Mouse (Mus musculus): ENCODE measurements at regions not wholly inside any gene's neighbourhood (a gene's known extent, or its start where the extent isn't known, plus 50 kb on each side); places are given as distances from the start of the nearest gene placed in this dataset.

- Histone ChIP-seq H3K4me3 (ENCODE audit: insufficient read depth in 1 of 2, low read depth in 1 of 2, low read length in 2 of 2, poor library complexity in 1 of 2, severe bottlenecking in 1 of 2) (no peak overlapping the region), H3K36me3 (ENCODE audit: control insufficient read depth, insufficient read depth, low read length, poor library complexity, severe bottlenecking) (no peaks in the 10 kb centered on the region), H3K27ac (ENCODE audit: insufficient read depth, low read depth, low read length, poor library complexity, severe bottlenecking) (no peak overlapping the region), H3K9me3 (ENCODE audit: control insufficient read depth, insufficient read depth, low read depth, low read length) (no peaks in the 10 kb centered on the region), H3K4me1 (ENCODE audit: control insufficient read depth in 2 of 2, insufficient read depth in 2 of 2, low read length in 2 of 2, poor library complexity in 1 of 2) (no peaks in the 10 kb centered on the region), H3K9ac (ENCODE audit: insufficient read depth, low read depth, low read length, poor library complexity, severe bottlenecking) (no peak overlapping the region)
- in situ Hi-C loops (cut with MboI; ENCODE audit: low sequenced_read_pairs in 2 of 2, unreplicated experiment in 2 of 2): no loop called here
- TF ChIP-seq MAFK (IDR thresholded peaks at IDR 0.05; ENCODE audit: insufficient read depth, low read depth, low read length): no peak
- TF ChIP-seq ZC3H11A (IDR thresholded peaks at IDR 0.05; ENCODE audit: borderline replicate concordance, low read depth, low read length): no peak
- TF ChIP-seq HCFC1 (IDR thresholded peaks at IDR 0.05; ENCODE audit: borderline replicate concordance, insufficient read depth, low read length): no peak
- no peak for DNase-seq (ENCODE audit: low read depth, low spot score)
Measured at GRCm38 (mm10) chr5:43061797-43062391, 171.1 kb upstream of the Cpeb2 start.

- Histone ChIP-seq H3K9ac (ENCODE audit: insufficient read depth, low read depth, low read length, poor library complexity, severe bottlenecking) (no peak overlapping the region), H3K9me3 (ENCODE audit: control insufficient read depth, insufficient read depth, low read depth, low read length) (no peaks in the 10 kb centered on the region), H3K4me1 (ENCODE audit: control insufficient read depth in 2 of 2, insufficient read depth in 2 of 2, low read length in 2 of 2, poor library complexity in 1 of 2) (no peaks in the 10 kb centered on the region), H3K4me3 (ENCODE audit: insufficient read depth in 1 of 2, low read depth in 1 of 2, low read length in 2 of 2, poor library complexity in 1 of 2, severe bottlenecking in 1 of 2) (no peak overlapping the region), H3K36me3 (ENCODE audit: control insufficient read depth, insufficient read depth, low read length, poor library complexity, severe bottlenecking) (no peaks in the 10 kb centered on the region), H3K27ac (ENCODE audit: insufficient read depth, low read depth, low read length, poor library complexity, severe bottlenecking) (no peak overlapping the region)
- DNase-seq (ENCODE audit: low read depth, low spot score): no peak
- no peak for TF ChIP-seq CHD2 (IDR thresholded peaks at IDR 0.05; ENCODE audit: low read depth, low read length)
- no peak for TF ChIP-seq MAFK (IDR thresholded peaks at IDR 0.05; ENCODE audit: insufficient read depth, low read depth, low read length)
- TF ChIP-seq ZC3H11A (IDR thresholded peaks at IDR 0.05; ENCODE audit: borderline replicate concordance, low read depth, low read length): no peak
- TF ChIP-seq ZNF384 (IDR thresholded peaks at IDR 0.05; ENCODE audit: low read depth, low read length): no peak
- TF ChIP-seq HCFC1 (IDR thresholded peaks at IDR 0.05; ENCODE audit: borderline replicate concordance, insufficient read depth, low read length): no peak
- in situ Hi-C loops (cut with MboI; ENCODE audit: low sequenced_read_pairs in 2 of 2, unreplicated experiment in 2 of 2): no loop called here
Measured at GRCm38 (mm10) chr5:43062499-43062898, 170.5 kb upstream of the Cpeb2 start.

DNA sequence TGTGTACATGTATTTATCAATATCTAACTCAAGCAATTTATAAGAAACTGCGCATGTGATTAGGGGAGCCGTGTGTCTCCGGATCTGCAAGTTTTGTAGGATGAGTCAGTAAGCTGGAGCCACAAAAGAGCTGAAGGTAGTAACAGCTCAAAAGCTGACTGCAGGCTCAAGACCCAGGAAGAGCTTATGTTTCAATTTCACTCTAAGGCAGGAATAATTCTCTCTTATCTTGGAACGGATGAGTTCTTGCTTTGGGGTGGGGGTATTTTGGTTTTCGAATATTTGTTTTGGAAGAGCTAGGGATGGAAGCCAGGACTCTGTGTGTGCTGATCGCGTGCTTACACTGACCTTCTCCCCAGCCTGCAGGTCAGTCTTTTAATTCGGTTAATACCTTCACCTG, 169.6 kb upstream of the Cpeb2 start:
- no peak for DNase-seq (ENCODE audit: low read depth, low spot score)
- no peak overlapping the region for H3K9ac ChIP-seq (ENCODE audit: insufficient read depth, low read depth, low read length, poor library complexity, severe bottlenecking)
- no peaks in the 10 kb centered on the region for H3K36me3 ChIP-seq (ENCODE audit: control insufficient read depth, insufficient read depth, low read length, poor library complexity, severe bottlenecking)
- no peaks in the 10 kb centered on the region for H3K9me3 ChIP-seq (ENCODE audit: control insufficient read depth, insufficient read depth, low read depth, low read length)
- H3K4me1 ChIP-seq (ENCODE audit: control insufficient read depth in 2 of 2, insufficient read depth in 2 of 2, low read length in 2 of 2, poor library complexity in 1 of 2): no peaks in the 10 kb centered on the region
- TF ChIP-seq MAFK (IDR thresholded peaks at IDR 0.05; ENCODE audit: insufficient read depth, low read depth, low read length) (no peak), CHD2 (IDR thresholded peaks at IDR 0.05; ENCODE audit: low read depth, low read length) (no peak), ZC3H11A (IDR thresholded peaks at IDR 0.05; ENCODE audit: borderline replicate concordance, low read depth, low read length) (no peak), HCFC1 (IDR thresholded peaks at IDR 0.05; ENCODE audit: borderline replicate concordance, insufficient read depth, low read length) (no peak), ZNF384 (IDR thresholded peaks at IDR 0.05; ENCODE audit: low read depth, low read length) (no peak)
- in situ Hi-C loops (cut with MboI; ENCODE audit: low sequenced_read_pairs in 2 of 2, unreplicated experiment in 2 of 2): no loop called here
- H3K4me3 ChIP-seq (ENCODE audit: insufficient read depth in 1 of 2, low read depth in 1 of 2, low read length in 2 of 2, poor library complexity in 1 of 2, severe bottlenecking in 1 of 2): no peak overlapping the region
- H3K27ac ChIP-seq (ENCODE audit: insufficient read depth, low read depth, low read length, poor library complexity, severe bottlenecking): no peak overlapping the region

DNA sequence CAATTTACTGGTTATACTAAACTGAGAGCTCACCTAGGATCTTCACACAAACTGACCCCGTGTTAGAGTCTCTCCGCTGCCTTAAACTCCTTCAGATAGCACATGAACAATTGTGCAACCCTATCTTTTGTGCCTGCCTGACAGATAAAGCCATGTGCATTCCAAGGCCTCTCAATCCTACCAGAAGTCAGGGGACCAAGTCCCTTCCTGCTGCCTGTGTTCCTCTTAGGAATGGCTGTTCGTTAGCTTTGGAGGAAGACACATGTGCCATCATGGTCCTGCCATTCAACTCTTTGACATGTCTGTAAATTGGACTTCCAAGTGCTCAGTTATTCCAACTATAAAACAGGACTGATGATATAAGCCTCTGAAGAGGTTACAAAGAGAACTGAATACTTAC, 161.4 kb upstream of the Cpeb2 start:
- Histone ChIP-seq H3K27ac (ENCODE audit: insufficient read depth, low read depth, low read length, poor library complexity, severe bottlenecking) (no peak overlapping the region), H3K36me3 (ENCODE audit: control insufficient read depth, insufficient read depth, low read length, poor library complexity, severe bottlenecking) (no peaks in the 10 kb centered on the region), H3K4me3 (ENCODE audit: insufficient read depth in 1 of 2, low read depth in 1 of 2, low read length in 2 of 2, poor library complexity in 1 of 2, severe bottlenecking in 1 of 2) (no peak overlapping the region), H3K4me1 (ENCODE audit: control insufficient read depth in 2 of 2, insufficient read depth in 2 of 2, low read length in 2 of 2, poor library complexity in 1 of 2) (no peaks in the 10 kb centered on the region), H3K9ac (ENCODE audit: insufficient read depth, low read depth, low read length, poor library complexity, severe bottlenecking) (no peak overlapping the region), H3K9me3 (ENCODE audit: control insufficient read depth, insufficient read depth, low read depth, low read length) (no peaks in the 10 kb centered on the region)
- no peak for DNase-seq (ENCODE audit: low read depth, low spot score)
- in situ Hi-C loops (cut with MboI; ENCODE audit: low sequenced_read_pairs in 2 of 2, unreplicated experiment in 2 of 2): no loop called here
- no peak for TF ChIP-seq MAFK (IDR thresholded peaks at IDR 0.05; ENCODE audit: insufficient read depth, low read depth, low read length)
- TF ChIP-seq HCFC1 (IDR thresholded peaks at IDR 0.05; ENCODE audit: borderline replicate concordance, insufficient read depth, low read length): no peak
- no peak for TF ChIP-seq ZC3H11A (IDR thresholded peaks at IDR 0.05; ENCODE audit: borderline replicate concordance, low read depth, low read length)
- TF ChIP-seq CHD2 (IDR thresholded peaks at IDR 0.05; ENCODE audit: low read depth, low read length): no peak
- no peak for TF ChIP-seq ZNF384 (IDR thresholded peaks at IDR 0.05; ENCODE audit: low read depth, low read length)

- Histone ChIP-seq H3K36me3 (ENCODE audit: control insufficient read depth, insufficient read depth, low read length, poor library complexity, severe bottlenecking) (no peaks in the 10 kb centered on the region), H3K4me3 (ENCODE audit: insufficient read depth in 1 of 2, low read depth in 1 of 2, low read length in 2 of 2, poor library complexity in 1 of 2, severe bottlenecking in 1 of 2) (no peak overlapping the region), H3K9me3 (ENCODE audit: control insufficient read depth, insufficient read depth, low read depth, low read length) (no peaks in the 10 kb centered on the region), H3K4me1 (ENCODE audit: control insufficient read depth in 2 of 2, insufficient read depth in 2 of 2, low read length in 2 of 2, poor library complexity in 1 of 2) (no peaks in the 10 kb centered on the region), H3K9ac (ENCODE audit: insufficient read depth, low read depth, low read length, poor library complexity, severe bottlenecking) (no peak overlapping the region), H3K27ac (ENCODE audit: insufficient read depth, low read depth, low read length, poor library complexity, severe bottlenecking) (no peak overlapping the region)
- no peak for TF ChIP-seq ZC3H11A (IDR thresholded peaks at IDR 0.05; ENCODE audit: borderline replicate concordance, low read depth, low read length)
- no peak for TF ChIP-seq ZNF384 (IDR thresholded peaks at IDR 0.05; ENCODE audit: low read depth, low read length)
- TF ChIP-seq MAFK (IDR thresholded peaks at IDR 0.05; ENCODE audit: insufficient read depth, low read depth, low read length): no peak
- TF ChIP-seq HCFC1 (IDR thresholded peaks at IDR 0.05; ENCODE audit: borderline replicate concordance, insufficient read depth, low read length): no peak
- TF ChIP-seq CHD2 (IDR thresholded peaks at IDR 0.05; ENCODE audit: low read depth, low read length): no peak
- DNase-seq (ENCODE audit: low read depth, low spot score): no peak
- in situ Hi-C loops (cut with MboI; ENCODE audit: low sequenced_read_pairs in 2 of 2, unreplicated experiment in 2 of 2): no loop called here
Measured at GRCm38 (mm10) chr5:43072340-43072739, 160.6 kb upstream of the Cpeb2 start.

All from ES-E14 (cell line).